Mouse (Mus musculus) spleen, postnatal 4 days (tissue): ENCODE data around the gene Rhox2g.
"Not testable (repeated sequence)": the region's sequence is repeated elsewhere in the genome, so short reads cannot be mapped to it uniquely, and the experiment has no call there.

Source experiments
- DNase-seq, 2 experiments: peaks; one replicate each; pipeline ENCODE4 v3.0.0; 2022; ENCODE audit warnings: low spot score in 2 of 2

The Rhox2g gene

GRCm38 (mm10) chrX:37643370-37643769, at the start of gene Rhox2g:
Gene Rhox2g, minus strand, starts transcription at chrX:37643470.
- not testable (repeated sequence) for DNase-seq

GRCm38 (mm10) chrX:37692261-37692660, 49.0 kb upstream of the Rhox2g start:
- no peak for DNase-seq

GRCm38 (mm10) chrX:37683031-37683715, 39.9 kb upstream of the Rhox2g start:
- DNase-seq: no peak

GRCm38 (mm10) chrX:37673177-37673576, 29.9 kb upstream of the Rhox2g start, which contains the start of gene Rhox2h:
Gene Rhox2h, minus strand, starts transcription at chrX:37673277.
- not testable (repeated sequence) for DNase-seq

GRCm38 (mm10) chrX:37668664-37669063, 25.4 kb upstream of the Rhox2g start, which contains the start of gene Rhox3h:
Gene Rhox3h, minus strand, starts transcription at chrX:37668764.
- DNase-seq: not testable (repeated sequence)

GRCm38 (mm10) chrX:37651227-37651626, 8.0 kb upstream of the Rhox2g start, which contains the start of gene Rhox4g:
Gene Rhox4g, minus strand, starts transcription at chrX:37651327.
- DNase-seq: not testable (repeated sequence)

- DNase-seq: not testable (repeated sequence)
Observed at GRCm38 (mm10) chrX:37628512-37628911, 14.8 kb downstream of the Rhox2g start, which contains the start of gene Rhox3g. Gene Rhox3g, minus strand, starts transcription at chrX:37628612.

- DNase-seq: not testable (repeated sequence)
Observed at GRCm38 (mm10) chrX:37607604-37608003, 35.7 kb downstream of the Rhox2g start, which contains the start of gene Rhox4f. Gene Rhox4f, minus strand, starts transcription at chrX:37607704.
